Mouse (Mus musculus): Measurements from ENCODE around the gene CN725425. TPM values are rescaled to one million over a fixed set of nuclear protein-coding genes. Genes with fewer than 3 reads are reported as not detected.

CN725425 gene
- polyA plus RNA-seq, 1 experiment from 2014 or later = not detected

GRCm38 (mm10) chr15:91260578-91260977 lies 61.3 kb downstream of the CN725425 start:
- no peak overlapping the region for H3K4me2 ChIP-seq (ENCODE audit: low read length)
- no peaks in the 10 kb centered on the region for H3K4me1 ChIP-seq (ENCODE audit: control insufficient read depth in 2 of 2, insufficient read depth in 2 of 2, low read length in 2 of 2)
- no peaks in the 10 kb centered on the region for H3K9me3 ChIP-seq (ENCODE audit: control insufficient read depth, low read length)
- no peak overlapping the region for H3K9ac ChIP-seq (ENCODE audit: low read length)
- no peaks in the 10 kb centered on the region for H3K36me3 ChIP-seq (ENCODE audit: control insufficient read depth, insufficient read depth, low read length)
- no peaks in the 10 kb centered on the region for H3K27me3 ChIP-seq (ENCODE audit: control insufficient read depth, insufficient read depth, low read length)
- ATAC-seq (ENCODE audit: insufficient number of reproducible peaks, insufficient read depth, low FRiP score, low read depth) = no peak
- H3K4me3 ChIP-seq (ENCODE audit: control insufficient read depth in 1 of 2, insufficient read depth in 1 of 2, low read depth in 1 of 2, low read length in 2 of 2) = no peak overlapping the region
- 47% methylated on average over 5 of the region's 5 CpGs for WGBS
- H3K27ac ChIP-seq (replicated peaks in 1 of 2; ENCODE audit: control insufficient read depth in 1 of 2, insufficient read depth in 1 of 2, low read depth in 2 of 2, low read length in 2 of 2) = no peak overlapping the region

- Histone ChIP-seq H3K9ac (ENCODE audit: low read length) (no peak overlapping the region), H3K27ac (replicated peaks in 1 of 2; ENCODE audit: control insufficient read depth in 1 of 2, insufficient read depth in 1 of 2, low read depth in 2 of 2, low read length in 2 of 2) (no peak overlapping the region), H3K4me2 (ENCODE audit: low read length) (no peak overlapping the region), H3K4me1 (ENCODE audit: control insufficient read depth in 2 of 2, insufficient read depth in 2 of 2, low read length in 2 of 2) (no peaks in the 10 kb centered on the region), H3K27me3 (ENCODE audit: control insufficient read depth, insufficient read depth, low read length) (no peaks in the 10 kb centered on the region), H3K9me3 (ENCODE audit: control insufficient read depth, low read length) (no peaks in the 10 kb centered on the region), H3K4me3 (ENCODE audit: control insufficient read depth in 1 of 2, insufficient read depth in 1 of 2, low read depth in 1 of 2, low read length in 2 of 2) (no peak overlapping the region), H3K36me3 (ENCODE audit: control insufficient read depth, insufficient read depth, low read length) (no peaks in the 10 kb centered on the region)
- ATAC-seq (ENCODE audit: insufficient number of reproducible peaks, insufficient read depth, low FRiP score, low read depth) = no peak
- WGBS = 73% methylated on average over 1 of the region's 1 CpGs
Measured at GRCm38 (mm10) chr15:91263926-91264325, 64.6 kb downstream of the CN725425 start.

- Histone ChIP-seq H3K4me3 (ENCODE audit: control insufficient read depth in 1 of 2, insufficient read depth in 1 of 2, low read depth in 1 of 2, low read length in 2 of 2) (no peak overlapping the region), H3K4me1 (ENCODE audit: control insufficient read depth in 2 of 2, insufficient read depth in 2 of 2, low read length in 2 of 2) (no peaks in the 10 kb centered on the region), H3K4me2 (ENCODE audit: low read length) (no peak overlapping the region), H3K36me3 (ENCODE audit: control insufficient read depth, insufficient read depth, low read length) (no peaks in the 10 kb centered on the region), H3K9ac (ENCODE audit: low read length) (no peak overlapping the region), H3K27ac (replicated peaks in 1 of 2; ENCODE audit: control insufficient read depth in 1 of 2, insufficient read depth in 1 of 2, low read depth in 2 of 2, low read length in 2 of 2) (no peak overlapping the region), H3K27me3 (ENCODE audit: control insufficient read depth, insufficient read depth, low read length) (no peaks in the 10 kb centered on the region), H3K9me3 (ENCODE audit: control insufficient read depth, low read length) (no peaks in the 10 kb centered on the region)
- WGBS = 87% methylated on average over 4 of the region's 4 CpGs
- no peak for ATAC-seq (ENCODE audit: insufficient number of reproducible peaks, insufficient read depth, low FRiP score, low read depth)
Measured at GRCm38 (mm10) chr15:91268532-91268931, 69.2 kb downstream of the CN725425 start.

- WGBS = 58% methylated on average over 3 of the region's 3 CpGs
- no peak overlapping the region for H3K4me2 ChIP-seq (ENCODE audit: low read length)
- H3K9ac ChIP-seq (ENCODE audit: low read length) = no peak overlapping the region
- H3K9me3 ChIP-seq (ENCODE audit: control insufficient read depth, low read length) = no peaks in the 10 kb centered on the region
- H3K27me3 ChIP-seq (ENCODE audit: control insufficient read depth, insufficient read depth, low read length) = no peaks in the 10 kb centered on the region
- peaks cover 0 to 2% of the 10 kb centered on the region in 2 experiments; a peak in 1 of 4 replicates for H3K4me1 ChIP-seq (ENCODE audit: control insufficient read depth in 2 of 2, insufficient read depth in 2 of 2, low read length in 2 of 2)
- H3K36me3 ChIP-seq (ENCODE audit: control insufficient read depth, insufficient read depth, low read length) = no peaks in the 10 kb centered on the region
- no peak for ATAC-seq (ENCODE audit: insufficient number of reproducible peaks, insufficient read depth, low FRiP score, low read depth)
- no peak overlapping the region for H3K27ac ChIP-seq (replicated peaks in 1 of 2; ENCODE audit: control insufficient read depth in 1 of 2, insufficient read depth in 1 of 2, low read depth in 2 of 2, low read length in 2 of 2)
- no peak overlapping the region for H3K4me3 ChIP-seq (ENCODE audit: control insufficient read depth in 1 of 2, insufficient read depth in 1 of 2, low read depth in 1 of 2, low read length in 2 of 2)
Measured at GRCm38 (mm10) chr15:91275961-91276360, 76.7 kb downstream of the CN725425 start.

GRCm38 (mm10) chr15:91279571-91279970 lies 80.3 kb downstream of the CN725425 start:
- no peak overlapping the region for H3K4me3 ChIP-seq (ENCODE audit: control insufficient read depth in 1 of 2, insufficient read depth in 1 of 2, low read depth in 1 of 2, low read length in 2 of 2)
- no peaks in the 10 kb centered on the region for H3K9me3 ChIP-seq (ENCODE audit: control insufficient read depth, low read length)
- WGBS = 91% methylated on average over 5 of the region's 5 CpGs
- H3K4me1 ChIP-seq (ENCODE audit: control insufficient read depth in 2 of 2, insufficient read depth in 2 of 2, low read length in 2 of 2) = peaks cover 0 to 2% of the 10 kb centered on the region in 2 experiments; a peak in 1 of 4 replicates
- ATAC-seq (ENCODE audit: insufficient number of reproducible peaks, insufficient read depth, low FRiP score, low read depth) = no peak
- H3K36me3 ChIP-seq (ENCODE audit: control insufficient read depth, insufficient read depth, low read length) = no peaks in the 10 kb centered on the region
- H3K27ac ChIP-seq (replicated peaks in 1 of 2; ENCODE audit: control insufficient read depth in 1 of 2, insufficient read depth in 1 of 2, low read depth in 2 of 2, low read length in 2 of 2) = no peak overlapping the region
- no peaks in the 10 kb centered on the region for H3K27me3 ChIP-seq (ENCODE audit: control insufficient read depth, insufficient read depth, low read length)
- H3K9ac ChIP-seq (ENCODE audit: low read length) = no peak overlapping the region
- H3K4me2 ChIP-seq (ENCODE audit: low read length) = no peak overlapping the region

GRCm38 (mm10) chr15:91281521-91281920 lies 82.2 kb downstream of the CN725425 start:
- H3K4me2 ChIP-seq (ENCODE audit: low read length) = no peak overlapping the region
- no peak overlapping the region for H3K4me3 ChIP-seq (ENCODE audit: control insufficient read depth in 1 of 2, insufficient read depth in 1 of 2, low read depth in 1 of 2, low read length in 2 of 2)
- no peaks in the 10 kb centered on the region for H3K27me3 ChIP-seq (ENCODE audit: control insufficient read depth, insufficient read depth, low read length)
- no peak overlapping the region for H3K9ac ChIP-seq (ENCODE audit: low read length)
- no peaks in the 10 kb centered on the region for H3K9me3 ChIP-seq (ENCODE audit: control insufficient read depth, low read length)
- H3K36me3 ChIP-seq (ENCODE audit: control insufficient read depth, insufficient read depth, low read length) = no peaks in the 10 kb centered on the region
- WGBS = 85% methylated on average over 5 of the region's 5 CpGs
- H3K4me1 ChIP-seq (ENCODE audit: control insufficient read depth in 2 of 2, insufficient read depth in 2 of 2, low read length in 2 of 2) = no peaks in the 10 kb centered on the region
- ATAC-seq (ENCODE audit: insufficient number of reproducible peaks, insufficient read depth, low FRiP score, low read depth) = no peak
- no peak overlapping the region for H3K27ac ChIP-seq (replicated peaks in 1 of 2; ENCODE audit: control insufficient read depth in 1 of 2, insufficient read depth in 1 of 2, low read depth in 2 of 2, low read length in 2 of 2)

GRCm38 (mm10) chr15:91282822-91283221 lies 83.5 kb downstream of the CN725425 start:
- no peaks in the 10 kb centered on the region for H3K4me1 ChIP-seq (ENCODE audit: control insufficient read depth in 2 of 2, insufficient read depth in 2 of 2, low read length in 2 of 2)
- H3K9ac ChIP-seq (ENCODE audit: low read length) = no peak overlapping the region
- H3K4me2 ChIP-seq (ENCODE audit: low read length) = no peak overlapping the region
- no peaks in the 10 kb centered on the region for H3K36me3 ChIP-seq (ENCODE audit: control insufficient read depth, insufficient read depth, low read length)
- no peaks in the 10 kb centered on the region for H3K27me3 ChIP-seq (ENCODE audit: control insufficient read depth, insufficient read depth, low read length)
- no peak for ATAC-seq (ENCODE audit: insufficient number of reproducible peaks, insufficient read depth, low FRiP score, low read depth)
- H3K9me3 ChIP-seq (ENCODE audit: control insufficient read depth, low read length) = peaks cover 8% of the 10 kb centered on the region; the same call in 1 of the 2 replicates
- H3K4me3 ChIP-seq (ENCODE audit: control insufficient read depth in 1 of 2, insufficient read depth in 1 of 2, low read depth in 1 of 2, low read length in 2 of 2) = no peak overlapping the region
- no peak overlapping the region for H3K27ac ChIP-seq (replicated peaks in 1 of 2; ENCODE audit: control insufficient read depth in 1 of 2, insufficient read depth in 1 of 2, low read depth in 2 of 2, low read length in 2 of 2)
- 85% methylated on average over 7 of the region's 7 CpGs for WGBS

GRCm38 (mm10) chr15:91283418-91283817 lies 84.1 kb downstream of the CN725425 start:
- Histone ChIP-seq H3K4me3 (ENCODE audit: control insufficient read depth in 1 of 2, insufficient read depth in 1 of 2, low read depth in 1 of 2, low read length in 2 of 2) (no peak overlapping the region), H3K9me3 (ENCODE audit: control insufficient read depth, low read length) (peaks cover 9% of the 10 kb centered on the region; the same call in 1 of the 2 replicates), H3K9ac (ENCODE audit: low read length) (no peak overlapping the region), H3K27ac (replicated peaks in 1 of 2; ENCODE audit: control insufficient read depth in 1 of 2, insufficient read depth in 1 of 2, low read depth in 2 of 2, low read length in 2 of 2) (no peak overlapping the region), H3K36me3 (ENCODE audit: control insufficient read depth, insufficient read depth, low read length) (no peaks in the 10 kb centered on the region), H3K4me1 (ENCODE audit: control insufficient read depth in 2 of 2, insufficient read depth in 2 of 2, low read length in 2 of 2) (no peaks in the 10 kb centered on the region), H3K4me2 (ENCODE audit: low read length) (no peak overlapping the region), H3K27me3 (ENCODE audit: control insufficient read depth, insufficient read depth, low read length) (no peaks in the 10 kb centered on the region)
- 81% methylated on average over 3 of the region's 3 CpGs for WGBS
- ATAC-seq (ENCODE audit: insufficient number of reproducible peaks, insufficient read depth, low FRiP score, low read depth) = no peak
